9 mouse cellular contexts compared by ENCODE assay signal in genomic region chr2:45105281-45105721, GRCm38 (mm10). TPM values are rescaled to one million over a fixed set of nuclear protein-coding genes. Genes with fewer than 3 reads are reported as not detected.
DNase-seq lines count a peak whose midpoint lies in the region; ATAC-seq and TF ChIP-seq lines count a peak whose summit lies in the region.
"Had no signal": no experiment of that assay in that cellular context is flagged by ENCODE, and none has a peak within 500 bp of the region (broad histone marks: within the 10 kb centered on the region; RNA-seq: fewer than 3 reads in every experiment).

No protein-coding gene starts in this region.

- peak overlapping the region; percentile 91 for H3K27ac ChIP-seq in layer of hippocampus, adult 2 months
- H3K27ac ChIP-seq in forebrain, embryonic 11.5 days (ENCODE audit: low read depth, low read length): no peak overlapping the region
- peak overlapping the region; percentile 62 for H3K27ac ChIP-seq in hindbrain, embryonic 15.5 days (replicated peaks)
- H3K27ac ChIP-seq in neural tube, embryonic 12.5 days: peak overlapping the region; percentile 37; the same call in 1 of the 2 replicates

- ATAC-seq in forebrain, embryonic 11.5 days (replicated peaks; ENCODE audit: low FRiP score): no peak
- ATAC-seq in hindbrain, embryonic 15.5 days (ENCODE audit: low FRiP score, low read depth): no peak
- no peak for ATAC-seq in neural tube, embryonic 12.5 days (ENCODE audit: low FRiP score, low read depth)

- H3K4me1 ChIP-seq in forebrain, embryonic 11.5 days (replicated peaks; ENCODE audit: control insufficient read depth, insufficient read depth, low read length): peaks cover 43% of the 10 kb centered on the region
- peaks cover 59% of the 10 kb centered on the region for H3K4me1 ChIP-seq in hindbrain, embryonic 15.5 days (replicated peaks)
- peaks cover 73% of the 10 kb centered on the region for H3K4me1 ChIP-seq in neural tube, embryonic 12.5 days

- H3K4me2 ChIP-seq in forebrain, embryonic 11.5 days (ENCODE audit: low read depth, low read length, severe bottlenecking): peak overlapping the region; percentile 15; the same call in 1 of the 2 replicates
- H3K4me2 ChIP-seq in hindbrain, embryonic 15.5 days: peak overlapping the region; percentile 81
- H3K4me2 ChIP-seq in neural tube, embryonic 12.5 days (replicated peaks): peak overlapping the region; percentile 78

- no peak for DNase-seq in layer of hippocampus, adult 2 months (ENCODE audit: low spot score in 2 of 2)
- no peak for DNase-seq in layer of hippocampus, adult 11-12 months (ENCODE audit: low spot score)
- DNase-seq in forebrain, embryonic 11.5 days (ENCODE audit: low spot score): no peak
- no peak for DNase-seq in left cerebral cortex, adult 11 months (ENCODE audit: low spot score)
- DNase-seq in thymus, postnatal 10 days (ENCODE audit: low spot score in 2 of 2): no peak
- DNase-seq: cerebellum, adult 18-20 months; kidney, postnatal 10 days had no signal

- no peak for TF ChIP-seq CTCF in layer of hippocampus, adult 2 months (conservative IDR thresholded peaks at IDR 0.05)

- no peaks in the 10 kb centered on the region for H3K9me3 ChIP-seq in forebrain, embryonic 11.5 days (ENCODE audit: control insufficient read depth, low read length)
- no peaks in the 10 kb centered on the region for H3K9me3 ChIP-seq in hindbrain, embryonic 15.5 days
- H3K9me3 ChIP-seq in neural tube, embryonic 12.5 days: no peaks in the 10 kb centered on the region

- peak overlapping the region; percentile 51 for H3K4me3 ChIP-seq in layer of hippocampus, adult 2 months
- H3K4me3 ChIP-seq in forebrain, embryonic 11.5 days (ENCODE audit: low read depth, low read length): no peak overlapping the region
- peak overlapping the region; percentile 8; the same call in 1 of the 2 replicates for H3K4me3 ChIP-seq in hindbrain, embryonic 15.5 days
- H3K4me3 ChIP-seq in neural tube, embryonic 12.5 days: no peak overlapping the region

- peak overlapping the region; percentile 29 for H3K9ac ChIP-seq in forebrain, embryonic 11.5 days (ENCODE audit: low read length)
- H3K9ac ChIP-seq in hindbrain, embryonic 15.5 days: no peak overlapping the region
- peak overlapping the region; percentile 45; the same call in 1 of the 2 replicates for H3K9ac ChIP-seq in neural tube, embryonic 12.5 days

- WGBS in forebrain, embryonic 11.5 days: 52% methylated on average over 6 of the region's 6 CpGs
- 33% methylated on average over 6 of the region's 6 CpGs for WGBS in hindbrain, embryonic 15.5 days
- WGBS in neural tube, embryonic 12.5 days: 28% methylated on average over 6 of the region's 6 CpGs

- no peaks in the 10 kb centered on the region for H3K36me3 ChIP-seq in forebrain, embryonic 11.5 days (ENCODE audit: control insufficient read depth, insufficient read depth, low read length)
- H3K36me3 ChIP-seq in hindbrain, embryonic 15.5 days: no peaks in the 10 kb centered on the region
- no peaks in the 10 kb centered on the region for H3K36me3 ChIP-seq in neural tube, embryonic 12.5 days

- H3K27me3 ChIP-seq in forebrain, embryonic 11.5 days (ENCODE audit: control insufficient read depth, insufficient read depth, low read length): no peaks in the 10 kb centered on the region
- no peaks in the 10 kb centered on the region for H3K27me3 ChIP-seq in hindbrain, embryonic 15.5 days
- no peaks in the 10 kb centered on the region for H3K27me3 ChIP-seq in neural tube, embryonic 12.5 days (replicated peaks)

RNA-seq across cellular contexts. Expression of gene Zeb2, which starts 11.9 kb away (rescaled TPM):
- 100 to 1,000 TPM; 430 to 443 TPM for total RNA-seq in layer of hippocampus, adult 2 months (2021)
- 45.6 and 50.0 TPM in 2 replicates for polyA plus RNA-seq in forebrain, embryonic 11.5 days (2014; fragmentation: Nextera tagmentation; extraction: Ambion mirVana)
- 37.0 and 38.0 TPM in 2 replicates for polyA plus RNA-seq in hindbrain, embryonic 15.5 days (2015; fragmentation: Nextera tagmentation; extraction: Ambion mirVana)
- 55.6 and 58.7 TPM in 2 replicates for polyA plus RNA-seq in neural tube, embryonic 12.5 days (2016; fragmentation: Nextera tagmentation; extraction: Ambion mirVana)

Comparison
In these comparisons a context has a peak if more than half of its experiments do, and no peak if none do; other contexts are left out.
1. H3K4me3 ChIP-seq: peak in layer of hippocampus, adult 2 months (single experiment) and hindbrain, embryonic 15.5 days (single experiment); none in forebrain, embryonic 11.5 days (single experiment) and neural tube, embryonic 12.5 days (single experiment).
2. H3K4me2 ChIP-seq: peak in every context shown above with its lines; median percentile 81 in hindbrain, embryonic 15.5 days; 78 in neural tube, embryonic 12.5 days; 15 in forebrain, embryonic 11.5 days.